18 mouse cellular contexts compared by ENCODE assay signal in the genomic region with DNA sequence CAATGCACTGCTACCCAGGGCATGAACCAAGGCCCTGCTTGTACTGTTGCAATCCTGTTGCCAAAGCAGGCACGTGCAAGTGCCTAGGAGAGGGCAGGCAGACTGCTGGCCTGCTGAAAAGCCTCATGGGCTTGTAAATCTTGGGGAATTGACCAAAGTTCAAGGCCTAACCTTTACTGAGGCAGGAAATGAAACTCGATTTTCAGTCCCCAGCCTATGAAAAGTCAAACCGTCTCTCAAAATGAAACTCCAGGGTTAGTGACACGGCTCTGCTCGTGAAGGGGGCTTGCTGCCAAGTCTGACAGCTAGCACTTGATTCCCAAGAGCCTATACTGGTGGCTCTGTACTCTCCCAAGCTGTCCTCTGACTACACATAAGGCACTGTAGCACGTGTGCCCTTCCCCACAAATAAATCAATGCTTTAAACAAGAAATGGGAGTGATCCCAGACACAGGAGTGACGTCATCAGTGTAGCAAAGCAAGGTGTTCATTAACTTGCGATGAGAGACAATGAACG. TPM values are rescaled to one million over a fixed set of nuclear protein-coding genes. Genes with fewer than 3 reads are reported as not detected.
A peak's percentile ranks its signal among the peaks of the same experiment; 100 is the strongest.
DNase-seq lines count a peak whose midpoint lies in the region; ATAC-seq and TF ChIP-seq lines count a peak whose summit lies in the region.
"Had no signal": no experiment of that assay in that cellular context is flagged by ENCODE, and none has a peak within 500 bp of the region (broad histone marks: within the 10 kb centered on the region; RNA-seq: fewer than 3 reads in every experiment).

No protein-coding gene starts in this region.

- H3K9me3 ChIP-seq in stomach, postnatal 0 days (ENCODE audit: control insufficient read depth, low read length), result no peaks in the 10 kb centered on the region
- H3K9me3 ChIP-seq: forebrain, embryonic 12.5 days; heart, embryonic 15.5 days had no signal

- H3K4me2 ChIP-seq in stomach, postnatal 0 days (replicated peaks; ENCODE audit: low read depth), result no peak overlapping the region
- H3K4me2 ChIP-seq: forebrain, embryonic 12.5 days; heart, embryonic 15.5 days had no signal

- 63% methylated on average over 9 of the region's 9 CpGs for WGBS in stomach, postnatal 0 days

- H3K4me3 ChIP-seq in stomach, postnatal 0 days (ENCODE audit: low read depth, low read length), result no peak overlapping the region
- H3K4me3 ChIP-seq: forebrain, embryonic 12.5 days; heart, embryonic 15.5 days had no signal

- no peak for TF ChIP-seq EP300 in stomach, postnatal 0 days (optimal IDR thresholded peaks at IDR 0.05)

- DNase-seq in kidney, adult 18-20 months, result peak; percentile 11
- DNase-seq in kidney, postnatal 10 days, result no peak
- DNase-seq in lung, postnatal 10 days, result peak; percentile 23
- DNase-seq in lung, postnatal 36 days, result no peak
- peak; percentile 23 to 26 for DNase-seq in adrenal gland, postnatal 36 days
- no peak for DNase-seq in stomach, postnatal 0 days (ENCODE audit: low spot score)
- no peak for DNase-seq in yolk sac, embryonic 10.5 days (ENCODE audit: low spot score)
- DNase-seq: spleen, adult 18-20 months; thymus, postnatal 4 days had no signal

- no peaks in the 10 kb centered on the region for H3K4me1 ChIP-seq in stomach, postnatal 0 days (replicated peaks; ENCODE audit: control insufficient read depth, insufficient read depth)
- H3K4me1 ChIP-seq: forebrain, embryonic 12.5 days; heart, embryonic 15.5 days had no signal

- TF ChIP-seq CTCF in stomach, postnatal 0 days (IDR thresholded peaks at IDR 0.05; ENCODE audit: low read depth), result no peak

- no peak overlapping the region for H3K27ac ChIP-seq in stomach, postnatal 0 days (replicated peaks)
- H3K27ac ChIP-seq: forebrain, embryonic 12.5 days; heart, embryonic 15.5 days had no signal

- no peak for ATAC-seq in stomach, postnatal 0 days (ENCODE audit: low FRiP score, low TSS enrichment)

- H3K9ac ChIP-seq in stomach, postnatal 0 days (ENCODE audit: low read length), result no peak overlapping the region
- H3K9ac ChIP-seq: forebrain, embryonic 12.5 days; heart, embryonic 15.5 days had no signal

- no peaks in the 10 kb centered on the region for H3K36me3 ChIP-seq in stomach, postnatal 0 days (ENCODE audit: control insufficient read depth, insufficient read depth, low read length)
- H3K36me3 ChIP-seq: forebrain, embryonic 12.5 days; heart, embryonic 15.5 days had no signal

- no peaks in the 10 kb centered on the region for H3K27me3 ChIP-seq in stomach, postnatal 0 days (ENCODE audit: control insufficient read depth, insufficient read depth, low read length)
- H3K27me3 ChIP-seq: forebrain, embryonic 12.5 days; heart, embryonic 15.5 days had no signal

RNA-seq across cellular contexts. Expression of gene Esm1, which starts 41.4 kb away (rescaled TPM):
- 10 to 100 TPM in 1 of 2 experiments, 1 to 10 TPM in 1; 6.7 to 10.4 TPM for total RNA-seq in adrenal gland, postnatal 36 days (2021)
- polyA plus RNA-seq in stomach, postnatal 0 days (2015; fragmentation: Nextera tagmentation; extraction: Ambion mirVana), result 0.46 and 0.75 TPM in 2 replicates
- total RNA-seq: ES-E14 had no signal

RNA-seq across cellular contexts. Expression of gene Gzmk, which starts 57.6 kb away (rescaled TPM):
- total RNA-seq in adrenal gland, postnatal 36 days (2021), result not detected
- polyA plus RNA-seq in stomach, postnatal 0 days (2015; fragmentation: Nextera tagmentation; extraction: Ambion mirVana), result not detected in 2 replicates
- total RNA-seq: common myeloid progenitor, adult 5-6 weeks; ES-E14; gastrocnemius, adult 18-20 months; layer of hippocampus, postnatal 14 days had no signal
- polyA plus RNA-seq: embryonic facial prominence, embryonic 14.5 days; forebrain, embryonic 12.5 days; heart, embryonic 15.5 days; limb, embryonic 11.5 days; neural tube, embryonic 14.5 days had no signal

Comparison
In these comparisons a context has a peak if more than half of its experiments do, and no peak if none do; other contexts are left out.
1. DNase-seq: peak in kidney, adult 18-20 months (single experiment), lung, postnatal 10 days (single experiment) and adrenal gland, postnatal 36 days (2 of 2); none in kidney, postnatal 10 days (single experiment), lung, postnatal 36 days (single experiment), stomach, postnatal 0 days (single experiment) and yolk sac, embryonic 10.5 days (single experiment).